Mouse (Mus musculus): ENCODE results near the gene Fam131b.

- no peak for TF ChIP-seq CHD2 (IDR thresholded peaks at IDR 0.05; ENCODE audit: low read depth, low read length)
- no peak for TF ChIP-seq HCFC1 (IDR thresholded peaks at IDR 0.05; ENCODE audit: borderline replicate concordance, insufficient read depth, low read length)
- no peak for TF ChIP-seq ZC3H11A (IDR thresholded peaks at IDR 0.05; ENCODE audit: borderline replicate concordance, low read depth, low read length)
Observed at GRCm38 (mm10) chr6:42358901-42359300, 34.5 kb upstream of the Fam131b start.
